Mouse (Mus musculus) embryo, embryonic 11.5 days (tissue): ENCODE data around the gene Tom1l2.

Source experiments
- DNase-seq: peaks from one replicate; pipeline ENCODE4 v3.0.0-alpha.2; 2012; ENCODE audit warnings: low read depth, low spot score

The Tom1l2 gene

DNA sequence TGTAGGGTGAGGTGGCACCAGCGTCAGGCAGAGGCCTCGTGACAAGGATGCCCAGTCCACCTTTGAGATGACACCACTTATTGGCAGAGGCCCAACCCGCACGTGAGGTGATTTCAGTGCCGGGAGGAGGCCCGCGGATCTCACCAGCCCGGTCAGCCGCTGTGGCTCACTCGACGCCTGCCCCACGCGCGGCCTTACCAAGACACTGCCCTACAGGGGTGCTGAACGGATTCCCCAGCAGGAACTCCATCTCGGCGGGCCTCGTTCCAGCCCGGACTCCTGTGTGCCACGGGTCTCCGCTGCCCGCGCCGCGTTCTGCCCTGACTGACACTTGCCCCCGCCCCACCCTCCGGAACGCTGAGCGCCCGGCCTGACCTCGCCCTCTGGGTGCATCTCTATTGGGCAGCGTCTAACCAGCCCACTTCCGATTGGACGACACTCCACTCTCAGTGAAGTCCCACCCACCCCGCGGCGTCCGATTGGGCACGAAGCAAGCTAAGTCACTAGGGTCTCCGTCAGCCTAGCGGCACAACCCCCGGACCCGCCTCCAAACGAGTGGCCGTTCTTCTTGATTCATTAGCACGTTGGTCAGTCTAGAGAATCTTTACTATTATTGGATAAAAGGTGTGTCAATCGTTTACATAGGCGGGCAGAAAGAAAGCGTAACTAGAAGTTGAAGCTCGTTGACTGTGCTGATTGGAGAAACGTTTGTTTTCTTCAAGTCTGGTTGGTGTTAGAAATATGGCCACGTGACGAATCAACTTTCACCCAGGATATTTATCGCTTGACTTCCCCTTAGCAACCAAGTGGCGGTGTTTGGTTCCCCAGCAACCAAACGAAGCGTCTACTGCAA is at the start of gene Tom1l2, which contains the start of gene Drc3:
Gene Tom1l2, minus strand, starts transcription at position 347 of the 853 bp plus-strand sequence.
Gene Drc3, plus strand, starts transcription at position 771 of the 853 bp plus-strand sequence.
- peak; percentile 98 for DNase-seq

DNA sequence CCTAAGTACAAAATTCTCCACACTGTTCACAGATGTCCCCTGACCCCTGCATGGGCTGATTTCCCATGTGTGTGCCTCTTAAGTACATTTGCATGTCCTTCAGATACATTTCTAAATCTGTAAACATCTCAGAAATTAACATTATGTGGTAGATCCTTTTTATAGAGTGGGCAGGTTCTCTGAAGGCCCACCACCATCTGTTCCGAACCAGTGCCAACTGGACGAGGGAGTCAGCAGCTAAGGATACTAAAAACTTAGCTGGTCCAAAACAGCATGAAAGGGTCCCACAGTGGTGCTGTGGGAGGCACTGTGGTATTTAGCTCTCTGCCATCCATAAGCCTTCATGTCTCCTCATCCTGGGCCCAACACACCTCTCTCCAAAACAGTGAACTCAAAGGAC is 44.5 kb upstream of the Tom1l2 start:
- DNase-seq: no peak

DNA sequence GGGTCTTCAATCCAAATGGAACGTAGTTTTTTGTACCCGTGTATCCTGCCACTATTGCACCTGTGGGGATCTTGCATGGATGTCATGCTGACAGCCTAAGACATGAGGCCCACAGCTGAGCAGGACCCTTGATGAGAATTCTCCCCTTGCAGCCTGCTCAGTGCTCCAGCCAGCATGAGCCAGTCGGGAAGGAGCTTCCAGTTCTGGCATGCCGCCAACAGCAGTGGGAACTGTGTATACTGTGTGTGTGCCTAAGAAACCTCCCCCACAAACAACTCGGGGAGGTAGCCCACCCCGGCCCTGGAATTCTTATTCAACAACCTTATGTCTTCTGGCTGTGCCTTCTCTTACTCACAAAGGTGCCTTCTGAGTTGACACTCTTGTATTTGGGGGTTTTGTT is 43.8 kb upstream of the Tom1l2 start:
- no peak for DNase-seq

GRCm38 (mm10) chr11:60391346-60391745 is 38.6 kb upstream of the Tom1l2 start:
- DNase-seq: no peak

DNA sequence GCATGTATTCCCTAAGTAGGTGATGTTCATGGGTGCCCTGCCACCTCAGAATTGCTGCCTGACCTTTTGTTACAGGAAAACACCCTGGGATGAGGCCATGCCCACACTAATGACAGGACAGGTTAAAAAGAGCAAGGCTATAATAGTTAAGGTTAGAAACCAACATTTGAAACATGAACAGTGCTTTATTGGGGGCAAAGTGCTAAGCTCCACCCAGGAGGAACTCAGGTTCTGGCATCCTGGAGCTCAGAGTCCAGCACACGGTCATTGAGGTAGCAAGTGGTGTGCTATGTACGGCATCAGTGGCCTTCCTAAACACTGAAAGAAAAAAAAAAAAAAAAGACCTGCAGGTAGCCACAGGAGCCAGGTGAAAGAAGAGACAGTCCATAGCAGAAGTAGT is 35.2 kb upstream of the Tom1l2 start:
- no peak for DNase-seq

DNA sequence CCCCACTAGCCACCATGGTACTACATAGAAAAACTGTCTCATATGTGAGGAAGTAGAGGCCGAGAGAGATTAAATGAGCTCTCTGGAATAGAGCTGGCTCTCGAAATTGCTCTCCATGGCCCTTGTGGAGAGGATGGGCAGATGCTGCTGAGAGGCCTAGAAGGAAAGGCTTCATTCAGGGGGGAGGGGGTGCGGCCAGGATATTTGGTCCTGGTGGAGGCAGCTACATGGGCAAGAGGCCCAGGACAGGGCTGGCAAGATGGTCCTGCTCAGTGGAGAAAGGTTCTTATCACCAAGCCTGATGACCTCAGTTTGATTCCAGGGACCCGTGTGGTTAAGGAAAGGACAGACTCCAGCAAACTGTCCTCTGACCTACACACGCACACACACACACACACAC is 33.2 kb upstream of the Tom1l2 start:
- no peak for DNase-seq

DNA sequence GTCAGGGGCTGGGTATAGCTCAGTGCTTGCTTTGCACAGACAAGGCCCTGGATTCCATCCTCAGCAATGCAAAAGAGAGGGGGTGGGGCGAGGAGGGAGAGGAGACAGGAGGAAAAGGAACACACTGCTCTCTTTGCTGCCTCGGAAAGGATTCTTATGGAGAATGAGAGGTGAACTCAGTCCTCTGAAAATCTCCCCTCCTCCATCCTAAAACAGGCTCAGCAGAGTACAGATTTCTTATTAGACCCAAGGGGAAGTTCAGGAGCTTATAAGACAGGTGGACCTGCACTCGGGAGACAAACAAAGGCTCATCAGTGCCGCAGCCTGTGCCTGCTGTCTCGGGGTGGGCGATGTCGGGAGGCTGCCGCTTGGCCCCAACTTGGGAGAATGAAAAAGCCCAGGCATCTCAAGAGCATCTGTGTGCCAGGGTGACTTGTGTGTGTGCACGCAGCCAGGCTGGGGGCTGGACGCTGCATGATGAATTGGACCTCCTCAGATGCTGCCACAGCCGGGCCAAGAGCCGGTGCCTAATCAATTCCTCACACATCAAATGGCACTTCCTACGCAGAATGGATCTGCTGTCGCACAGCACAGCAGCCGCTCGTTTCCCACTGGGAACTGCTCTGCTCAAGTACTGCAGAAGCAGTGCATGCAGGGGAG is 32.2 kb upstream of the Tom1l2 start:
- DNase-seq: no peak

DNA sequence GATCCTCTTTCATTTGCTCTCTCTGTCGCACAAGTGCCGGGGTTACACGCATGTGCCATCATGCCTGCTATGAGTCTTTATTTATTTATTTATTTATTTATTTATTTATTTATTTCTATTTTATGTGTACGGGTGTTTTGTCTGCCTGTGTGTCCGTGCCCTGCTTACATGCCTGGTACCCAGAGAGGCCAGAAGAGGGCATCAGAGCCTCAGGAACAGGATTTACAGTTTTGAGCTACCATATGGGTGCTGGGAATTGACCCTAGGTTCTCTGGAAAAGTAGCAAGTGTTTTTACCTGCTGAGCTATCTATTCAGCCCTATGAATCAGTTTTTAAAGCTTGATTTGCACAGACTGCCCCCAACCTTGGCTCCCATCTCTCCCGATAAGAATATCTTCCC is 30.8 kb upstream of the Tom1l2 start:
- no peak for DNase-seq

GRCm38 (mm10) chr11:60374481-60374880 is 21.8 kb upstream of the Tom1l2 start:
- no peak for DNase-seq

DNA sequence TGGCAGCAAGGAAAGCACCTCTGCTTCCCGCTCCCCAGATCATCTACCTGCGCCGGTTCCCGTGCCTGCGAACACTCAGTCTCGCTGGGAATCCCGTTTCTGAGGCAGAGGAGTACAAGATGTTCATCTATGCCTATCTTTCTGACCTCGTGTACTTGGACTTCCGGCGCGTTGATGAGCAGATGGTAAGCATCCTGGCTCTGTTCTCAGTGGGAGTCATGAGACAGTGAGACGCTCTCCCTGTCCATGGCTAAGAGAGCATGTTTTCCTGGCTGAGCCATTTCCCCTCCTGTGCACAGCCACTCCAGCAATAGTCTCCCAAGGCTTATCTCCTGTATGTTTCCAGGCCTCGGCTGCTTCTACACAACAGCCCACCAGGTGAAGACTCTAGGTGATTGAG is 17.7 kb upstream of the Tom1l2 start:
- DNase-seq: no peak

GRCm38 (mm10) chr11:60369448-60369847 is 16.7 kb upstream of the Tom1l2 start:
- DNase-seq: no peak

DNA sequence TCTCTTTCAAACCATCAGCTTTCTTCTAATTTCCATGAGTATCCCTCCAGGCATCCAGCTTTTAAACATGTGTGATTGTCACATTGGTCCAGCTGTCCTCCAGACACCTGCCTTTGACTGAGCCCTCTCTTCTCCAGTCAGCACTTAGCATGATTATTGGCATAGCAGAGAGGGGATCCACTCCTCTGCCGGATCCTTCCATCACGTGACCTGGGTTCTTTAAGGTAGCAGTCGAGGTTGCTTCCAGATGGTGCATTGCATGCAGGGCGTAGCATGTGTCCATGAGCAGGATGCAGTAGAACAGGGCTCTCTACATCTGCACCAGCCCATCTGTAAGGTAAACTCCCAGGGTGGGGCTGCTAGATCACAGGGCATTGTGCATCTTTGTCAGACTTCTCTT is 16.2 kb upstream of the Tom1l2 start:
- DNase-seq: no peak

DNA sequence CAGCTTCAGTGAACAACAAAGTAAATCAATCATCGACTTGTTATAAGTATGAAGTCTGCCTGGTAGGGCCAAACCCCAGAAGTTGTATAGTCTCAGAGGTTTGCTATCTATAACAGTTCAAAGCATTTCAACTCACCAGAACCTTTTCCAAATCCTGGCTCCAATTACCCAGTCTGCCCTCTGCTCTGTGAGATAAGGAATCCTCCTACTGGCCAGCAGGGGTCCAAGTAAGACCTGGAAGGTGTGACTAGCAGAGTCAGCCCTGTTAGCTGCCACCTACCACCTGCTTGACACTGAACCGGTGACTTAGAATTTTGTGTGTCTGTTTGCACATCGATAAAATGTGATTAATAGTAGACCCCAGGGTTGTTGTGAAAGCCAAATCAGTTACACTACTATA is 14.6 kb upstream of the Tom1l2 start:
- DNase-seq: no peak

- DNase-seq: no peak
Measured at GRCm38 (mm10) chr11:60366239-60367019, 13.7 kb upstream of the Tom1l2 start.

GRCm38 (mm10) chr11:60360631-60361201 is 8.0 kb upstream of the Tom1l2 start:
- no peak for DNase-seq

- no peak for DNase-seq
Measured at GRCm38 (mm10) chr11:60359936-60360335, 7.2 kb upstream of the Tom1l2 start.

DNA sequence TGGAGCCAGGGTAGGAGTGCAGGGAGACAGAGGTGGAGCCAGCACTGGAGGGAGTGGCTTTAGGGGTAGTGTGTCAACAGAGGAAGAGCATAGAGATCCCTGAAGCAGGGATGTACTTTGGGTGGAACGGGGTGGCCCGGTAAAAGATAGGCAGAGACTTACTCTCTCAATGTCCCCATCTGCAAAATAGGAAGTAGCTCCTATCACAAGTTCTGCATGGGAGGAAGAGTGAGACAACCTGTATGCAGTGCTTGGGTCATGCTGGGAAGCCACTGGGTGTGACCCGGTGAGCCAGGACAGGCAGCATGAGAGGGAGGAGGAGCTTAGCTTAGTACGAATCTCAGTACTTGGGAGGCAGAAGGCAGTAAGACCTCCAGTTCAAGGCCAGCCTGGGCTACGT is 6.4 kb upstream of the Tom1l2 start:
- no peak for DNase-seq

DNA sequence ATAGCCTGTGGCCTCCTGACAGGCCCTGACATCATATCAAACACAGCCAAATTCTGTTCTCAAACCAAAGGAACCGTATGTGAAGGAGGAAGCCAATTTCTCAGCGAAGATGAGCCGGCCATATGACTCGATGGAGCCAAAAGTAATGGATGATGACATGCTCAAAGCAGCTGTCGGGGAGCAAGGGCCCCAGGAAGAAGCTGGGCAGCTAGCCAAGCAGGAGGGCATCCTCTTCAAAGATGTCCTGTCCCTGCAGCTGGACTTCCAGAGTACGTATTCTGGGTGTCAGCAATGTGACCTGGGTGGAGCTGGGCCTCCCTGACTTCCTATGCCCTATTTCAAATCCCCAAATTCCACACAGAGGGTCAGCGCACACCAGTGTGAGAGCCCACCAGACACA is 5.8 kb upstream of the Tom1l2 start:
- no peak for DNase-seq

- no peak for DNase-seq
Measured at GRCm38 (mm10) chr11:60357116-60357515, 4.4 kb upstream of the Tom1l2 start.

DNA sequence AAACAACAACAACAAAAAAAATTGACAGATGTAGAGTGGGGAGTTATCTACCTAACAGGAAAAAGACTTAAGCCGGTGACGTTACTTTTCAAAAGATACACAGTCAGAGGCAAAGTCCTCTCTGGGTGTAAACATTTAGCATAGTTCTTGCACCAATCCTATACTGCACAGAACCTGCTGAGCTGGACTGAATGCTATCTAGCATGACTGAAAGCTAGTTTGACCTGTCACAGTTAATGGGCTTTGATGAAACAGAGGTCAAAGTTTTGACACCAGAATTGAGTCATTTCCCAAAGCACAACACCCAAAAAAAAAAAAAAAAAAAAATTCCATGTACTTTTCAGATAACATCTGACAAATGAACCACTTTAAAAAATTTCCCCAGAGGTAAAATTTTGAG is 3.2 kb upstream of the Tom1l2 start:
- DNase-seq: no peak

GRCm38 (mm10) chr11:60351925-60352371 is 757 bp downstream of the Tom1l2 start:
- no peak for DNase-seq

- DNase-seq: no peak
Measured at GRCm38 (mm10) chr11:60351388-60351787, 1.3 kb downstream of the Tom1l2 start.
